Mouse (Mus musculus) stomach, embryonic 14.5 days (tissue): ENCODE results near the gene Crispld2. TPM values are rescaled to one million over a fixed set of nuclear protein-coding genes. Genes with fewer than 3 reads are reported as not detected.
A peak's percentile ranks its signal among the peaks of the same experiment; 100 is the strongest.

Source experiments
- ATAC-seq: fragments of 200-750 bp; cut with Nextera tagmentation; 2 replicates; pipeline ENCODE4 v1.8.0; 2017; ENCODE audit warnings: low read depth, moderate TSS enrichment; ENCODE audit not compliant: insufficient number of reproducible peaks, insufficient read depth, low FRiP score
- H3K27ac ChIP-seq: fragments of 300-500 bp; sonication (generic); 2 replicates; pipeline ENCODE4 v1.5.1; 2014; ENCODE audit warnings: mild to moderate bottlenecking, low read length, moderate library complexity, mixed read lengths
- H3K27me3 ChIP-seq: fragments of 300-500 bp; sonication (generic); 2 replicates; pipeline ENCODE4 v1.6.1; 2014; ENCODE audit warnings: low read length, control low read depth, mixed read lengths; ENCODE audit not compliant: control insufficient read depth, insufficient read depth
- H3K36me3 ChIP-seq: fragments of 300-500 bp; sonication (generic); 2 replicates; pipeline ENCODE4 v1.6.1; 2014; ENCODE audit warnings: mild to moderate bottlenecking, control low read depth, low read length, moderate library complexity, mixed read lengths; ENCODE audit not compliant: control insufficient read depth, insufficient read depth
- H3K4me1 ChIP-seq: fragments of 300-500 bp; sonication (generic); 2 replicates; pipeline ENCODE4 v1.6.1; 2014; ENCODE audit warnings: low read length, control low read depth, mixed read lengths; ENCODE audit not compliant: control insufficient read depth, insufficient read depth
- H3K4me2 ChIP-seq: fragments of 300-500 bp; sonication (generic); replicated peaks from 2 replicates; pipeline ENCODE4 v1.6.1; 2014; ENCODE audit warnings: low read depth, low read length, control low read depth
- H3K4me3 ChIP-seq: fragments of 300-500 bp; sonication (generic); 2 replicates; pipeline ENCODE4 v1.5.1; 2014; ENCODE audit warnings: low read depth, low read length, control low read depth
- H3K9ac ChIP-seq: fragments of 300-500 bp; sonication (generic); replicated peaks from 2 replicates; pipeline ENCODE4 v1.6.1; 2014; ENCODE audit warnings: low read depth, mild to moderate bottlenecking, control low read depth, low read length, moderate library complexity, mixed read lengths
- H3K9me3 ChIP-seq: fragments of 300-500 bp; sonication (generic); 2 replicates; pipeline ENCODE4 v1.6.1; 2016; ENCODE audit warnings: low read depth, low read length, control low read depth; ENCODE audit not compliant: control insufficient read depth
- WGBS: fragments of 180-500 bp; shearing (Covaris S2); extraction: QIAGEN DNeasy Blood & Tissue Kit; methylation state at CpG from one replicate; pipeline ENCODE4 v1.1.7; 2014; 5-methylcytosine and 5-hydroxymethylcytosine counted together
- polyA plus RNA-seq: library from polyadenylated mRNA; unstranded; fragments of >200 nt; fragmentation: Nextera tagmentation; extraction: Ambion mirVana; gene quantifications from 2 replicates; pipeline ENCODE4 v1.2.1, GENCODE M21; 2014

Gene Crispld2
- polyA plus RNA-seq, 1 experiment from 2014 or later = 29.1 TPM

GRCm38 (mm10) chr8:120039313-120039919, 47.2 kb downstream of the Crispld2 start:
- Histone ChIP-seq H3K27me3 (no peaks in the 10 kb centered on the region), H3K9ac (no peak overlapping the region), H3K4me3 (no peak overlapping the region), H3K27ac (no peak overlapping the region), H3K9me3 (no peaks in the 10 kb centered on the region), H3K4me1 (0 out of 2 replicates have a peak, but pooled peaks cover under 1% of the 10 kb centered on the region), H3K4me2 (no peak overlapping the region), H3K36me3 (peaks cover 3% of the 10 kb centered on the region; the same call in 1 of the 2 replicates)
- 74% methylated on average over 11 of the region's 11 CpGs for WGBS
- ATAC-seq = no peak

DNA sequence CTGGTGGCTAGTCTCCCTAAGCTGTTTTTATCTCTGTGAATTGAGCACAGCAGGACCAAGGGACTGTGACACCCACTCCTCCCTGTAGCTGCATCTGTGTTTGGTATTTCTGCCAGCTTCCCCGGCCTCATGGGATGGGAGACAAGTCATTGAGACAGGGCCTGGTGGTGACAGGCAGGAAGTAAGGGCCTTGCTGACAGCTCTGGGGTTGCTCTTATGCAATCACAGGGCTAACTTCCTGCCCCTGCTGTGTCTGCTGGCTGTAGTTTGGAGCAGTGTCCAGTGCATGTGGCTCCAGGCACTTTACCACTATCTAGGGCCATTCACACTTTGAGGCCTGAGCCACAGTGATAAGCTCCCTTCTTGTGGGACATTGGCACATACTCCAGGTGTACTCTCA, 48.6 kb downstream of the Crispld2 start:
- H3K4me2 ChIP-seq = no peak overlapping the region
- no peaks in the 10 kb centered on the region for H3K27me3 ChIP-seq
- H3K4me3 ChIP-seq = no peak overlapping the region
- no peak overlapping the region for H3K9ac ChIP-seq
- no peaks in the 10 kb centered on the region for H3K9me3 ChIP-seq
- WGBS = 54% methylated on average over 1 of the region's 1 CpGs
- H3K36me3 ChIP-seq = peaks cover 3% of the 10 kb centered on the region; the same call in 1 of the 2 replicates
- no peaks in the 10 kb centered on the region for H3K4me1 ChIP-seq
- ATAC-seq = no peak
- no peak overlapping the region for H3K27ac ChIP-seq

DNA sequence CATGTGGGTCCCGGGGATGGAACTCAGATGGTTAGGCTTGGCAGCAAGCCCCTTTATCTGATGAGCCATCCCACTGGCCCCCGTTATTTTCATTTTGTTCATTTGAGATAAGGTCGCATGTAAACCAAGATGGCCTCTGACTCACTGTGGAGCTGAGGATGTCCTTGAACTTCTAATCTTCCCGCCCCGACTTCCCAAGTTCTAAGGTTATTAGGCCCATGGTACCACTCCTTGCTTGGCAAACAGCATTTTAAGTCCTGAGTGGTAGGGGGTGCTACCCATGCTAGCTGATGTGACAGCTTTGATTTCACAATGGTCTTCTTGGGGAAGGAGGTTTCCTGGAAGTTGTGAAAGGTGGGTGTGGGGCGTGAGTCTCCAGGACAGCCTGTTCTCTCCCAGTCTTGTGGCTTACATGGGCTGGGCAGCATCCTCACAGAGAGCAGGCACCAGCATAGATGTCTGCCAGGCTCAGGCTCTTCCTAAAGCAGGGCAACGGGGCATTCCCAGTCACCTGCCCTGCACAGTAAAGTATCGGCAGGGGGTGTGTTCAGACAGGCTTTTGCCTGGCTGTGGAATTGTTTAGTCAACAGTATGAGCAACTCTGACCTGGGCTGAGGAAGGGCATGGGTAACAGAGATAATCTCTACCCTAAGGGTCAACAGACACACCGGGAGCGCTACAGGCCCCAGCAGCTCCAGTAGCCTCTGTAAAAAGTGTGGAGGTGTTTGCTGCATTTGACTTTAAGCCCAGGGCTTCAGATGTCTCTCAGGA, 50.5 kb downstream of the Crispld2 start:
- Histone ChIP-seq H3K36me3 (peaks cover 3% of the 10 kb centered on the region; the same call in 1 of the 2 replicates), H3K27me3 (no peaks in the 10 kb centered on the region), H3K4me1 (0 out of 2 replicates have a peak, but pooled peaks cover 8% of the 10 kb centered on the region), H3K4me3 (no peak overlapping the region), H3K9ac (no peak overlapping the region), H3K9me3 (no peaks in the 10 kb centered on the region), H3K4me2 (no peak overlapping the region), H3K27ac (no peak overlapping the region)
- no peak for ATAC-seq
- 60% methylated on average over 10 of the region's 10 CpGs for WGBS

GRCm38 (mm10) chr8:120044907-120045306, 52.7 kb downstream of the Crispld2 start:
- Histone ChIP-seq H3K36me3 (no peaks in the 10 kb centered on the region; the same call in 1 of the 2 replicates), H3K27me3 (no peaks in the 10 kb centered on the region), H3K4me2 (no peak overlapping the region), H3K4me1 (0 out of 2 replicates have a peak, but pooled peaks cover 8% of the 10 kb centered on the region), H3K4me3 (no peak overlapping the region), H3K9ac (no peak overlapping the region), H3K27ac (no peak overlapping the region), H3K9me3 (no peaks in the 10 kb centered on the region)
- WGBS = 97% methylated on average over 8 of the region's 8 CpGs
- no peak for ATAC-seq

DNA sequence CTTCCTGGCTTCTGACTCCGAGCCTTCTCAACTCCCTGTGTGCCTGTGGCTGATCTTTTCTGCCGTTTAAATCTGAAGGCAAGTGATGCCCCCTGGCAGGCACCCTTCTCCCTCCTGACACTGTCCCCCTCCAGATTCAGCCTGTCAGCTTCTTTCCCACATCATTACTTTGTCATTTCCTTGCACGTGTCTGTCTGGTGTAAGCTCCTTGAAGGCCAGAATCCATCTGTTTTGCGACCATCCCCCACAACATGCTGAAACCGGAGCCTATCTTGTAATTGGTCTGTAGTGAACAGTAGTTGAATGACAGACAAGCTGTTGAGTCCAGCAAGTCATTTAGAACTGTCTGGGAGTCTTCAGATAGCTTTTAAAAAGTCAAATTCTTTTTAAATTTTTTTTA, 53.2 kb downstream of the Crispld2 start:
- 54% methylated on average over 5 of the region's 5 CpGs for WGBS
- no peak overlapping the region for H3K27ac ChIP-seq
- H3K4me1 ChIP-seq = 0 out of 2 replicates have a peak, but pooled peaks cover 8% of the 10 kb centered on the region
- no peaks in the 10 kb centered on the region; the same call in 1 of the 2 replicates for H3K36me3 ChIP-seq
- no peak overlapping the region for H3K9ac ChIP-seq
- ATAC-seq = no peak
- no peak overlapping the region for H3K4me2 ChIP-seq
- no peak overlapping the region for H3K4me3 ChIP-seq
- no peaks in the 10 kb centered on the region for H3K27me3 ChIP-seq
- H3K9me3 ChIP-seq = no peaks in the 10 kb centered on the region

GRCm38 (mm10) chr8:120046258-120047020, 54.2 kb downstream of the Crispld2 start:
- Histone ChIP-seq H3K4me2 (no peak overlapping the region), H3K27me3 (no peaks in the 10 kb centered on the region), H3K4me3 (no peak overlapping the region), H3K9me3 (no peaks in the 10 kb centered on the region), H3K9ac (no peak overlapping the region), H3K36me3 (no peaks in the 10 kb centered on the region; the same call in 1 of the 2 replicates), H3K27ac (peak overlapping the region; percentile 29; the same call in 1 of the 2 replicates), H3K4me1 (0 out of 2 replicates have a peak, but pooled peaks cover 8% of the 10 kb centered on the region)
- 73% methylated on average over 14 of the region's 14 CpGs for WGBS
- peak; percentile 64; the same call in 1 of the 2 replicates for ATAC-seq

GRCm38 (mm10) chr8:120049949-120050348, 57.7 kb downstream of the Crispld2 start:
- no peak for ATAC-seq

GRCm38 (mm10) chr8:120050376-120050775, 58.1 kb downstream of the Crispld2 start:
- Histone ChIP-seq H3K36me3 (no peaks in the 10 kb centered on the region; the same call in 1 of the 2 replicates), H3K4me3 (no peak overlapping the region), H3K27ac (no peak overlapping the region), H3K27me3 (no peaks in the 10 kb centered on the region), H3K4me1 (0 out of 2 replicates have a peak, but pooled peaks cover 8% of the 10 kb centered on the region), H3K4me2 (no peak overlapping the region), H3K9me3 (no peaks in the 10 kb centered on the region), H3K9ac (no peak overlapping the region)
- ATAC-seq = no peak
- WGBS = 84% methylated on average over 10 of the region's 10 CpGs

More at GRCm38 (mm10) chr8:120049949-120050348, 57.7 kb downstream of the Crispld2 start:
- H3K36me3 ChIP-seq = no peaks in the 10 kb centered on the region; the same call in 1 of the 2 replicates
- H3K27ac ChIP-seq = no peak overlapping the region
- no peak overlapping the region for H3K4me3 ChIP-seq
- 0 out of 2 replicates have a peak, but pooled peaks cover 8% of the 10 kb centered on the region for H3K4me1 ChIP-seq
- 84% methylated on average over 13 of the region's 13 CpGs for WGBS
- no peak overlapping the region for H3K4me2 ChIP-seq
- H3K9ac ChIP-seq = no peak overlapping the region
- H3K27me3 ChIP-seq = no peaks in the 10 kb centered on the region
- no peaks in the 10 kb centered on the region for H3K9me3 ChIP-seq
